Mouse (Mus musculus) CD4-positive, CD25-positive, alpha-beta regulatory T cell, adult 4 months (primary cell): ENCODE data around the gene Lipf. TPM values are rescaled to one million over a fixed set of nuclear protein-coding genes. Genes with fewer than 3 reads are reported as not detected.

Source experiments
- ATAC-seq: one replicate; pipeline ENCODE4 v1.8.0; 2017
- polyA plus RNA-seq, 2 experiments: library from polyadenylated mRNA; unstranded; fragments of 100-300 nt; shearing (Covaris generic); gene quantifications; one replicate each; pipeline ENCODE4 v1.2.1; 2017

Lipf gene
- not detected for polyA plus RNA-seq

DNA sequence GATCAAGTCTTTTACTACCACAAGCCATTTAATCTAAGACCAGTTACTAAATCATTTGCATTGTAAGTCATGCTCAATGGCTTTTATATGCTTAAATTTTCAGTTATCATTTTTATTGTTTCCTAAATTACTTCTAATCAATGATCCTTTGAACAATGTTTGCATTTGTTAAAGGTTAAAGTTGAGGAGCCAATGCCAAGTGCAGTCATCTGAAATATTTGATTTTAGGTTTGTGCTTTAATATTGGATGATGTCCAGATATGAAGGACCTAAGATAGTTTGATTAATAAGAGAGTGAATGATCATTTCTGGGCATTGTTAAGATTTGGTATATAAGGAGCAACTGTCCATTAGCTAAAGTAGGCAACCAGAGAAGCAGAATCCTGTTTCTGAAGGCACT, at the start of gene Lipf:
TSS of gene Lipf (plus strand) at position 301 of the 400 bp plus-strand sequence.
- no peak for ATAC-seq

DNA sequence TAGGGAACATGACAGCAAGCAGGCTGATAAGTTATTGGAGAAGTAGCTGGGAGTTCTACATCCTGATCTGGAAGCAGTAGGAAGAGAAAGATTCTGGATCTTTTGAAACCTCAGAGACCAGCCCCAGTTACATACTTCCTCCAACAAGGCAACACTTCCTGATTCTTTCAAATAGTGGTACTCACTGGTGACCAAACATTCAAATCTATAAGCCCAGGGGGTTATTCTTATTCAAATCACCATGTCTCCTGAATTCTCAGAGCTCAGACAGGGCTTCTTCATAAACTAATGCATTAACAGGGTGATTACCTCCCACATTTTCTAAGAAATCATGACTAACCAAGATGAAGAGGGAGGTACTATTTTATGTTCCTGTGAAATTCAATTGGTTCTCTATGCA, 36.9 kb upstream of the Lipf start:
- no peak for ATAC-seq

DNA sequence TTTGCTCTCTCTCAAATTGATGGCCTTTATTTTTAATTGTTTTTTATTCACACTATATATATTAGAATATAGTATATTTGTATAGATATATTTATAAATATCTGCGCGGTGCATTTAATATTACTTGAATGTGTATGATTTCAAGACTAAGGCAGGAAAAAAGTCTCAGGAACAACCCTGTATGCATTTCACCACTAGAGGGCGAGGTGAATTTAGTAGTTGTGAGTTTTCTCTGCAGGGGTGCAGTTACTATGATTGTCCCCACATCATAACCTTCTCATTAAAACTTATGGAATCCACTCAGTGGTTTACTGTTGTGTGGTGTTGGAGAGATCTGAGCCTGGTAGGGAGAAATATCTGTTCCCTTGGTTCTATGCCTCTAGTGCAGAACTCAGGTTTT, 18.0 kb downstream of the Lipf start:
- ATAC-seq, result no peak

DNA sequence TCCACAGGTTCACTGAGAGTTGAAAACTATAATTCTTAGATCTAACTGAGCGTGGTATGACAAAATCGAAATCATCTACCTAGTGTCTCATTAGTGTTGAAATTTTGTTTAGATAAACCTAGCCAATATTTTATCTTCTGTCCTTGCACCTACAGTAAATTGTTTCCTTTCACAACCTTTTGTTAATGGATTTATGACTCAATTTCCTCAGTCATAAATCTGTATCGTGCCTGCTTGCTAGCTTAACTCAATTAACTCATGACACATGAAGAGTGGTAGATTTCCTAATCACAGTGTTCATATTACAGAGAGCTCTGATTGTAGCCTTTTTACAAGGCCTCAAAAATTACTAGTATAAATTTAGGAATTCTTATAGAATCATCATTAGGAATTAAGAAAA, 22.1 kb downstream of the Lipf start:
- no peak for ATAC-seq

DNA sequence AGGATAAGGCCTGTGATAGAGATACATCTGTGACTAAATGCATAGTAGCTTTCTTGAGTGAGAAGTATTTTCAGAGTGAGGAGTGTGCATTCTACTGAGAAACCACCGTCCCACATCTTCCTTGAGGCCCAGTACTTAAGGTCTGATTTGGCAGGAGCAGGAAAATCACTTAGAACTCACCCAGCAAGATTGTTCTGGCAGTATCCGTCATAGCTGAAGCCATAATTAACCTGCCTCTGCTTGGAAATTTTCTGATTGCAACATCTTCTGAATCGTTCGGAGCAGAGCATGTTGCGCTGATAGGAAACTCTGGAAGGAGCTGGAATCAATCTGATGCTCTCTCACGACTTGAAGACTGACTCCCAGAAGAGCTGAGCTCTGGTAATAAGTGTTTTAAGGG, 47.0 kb downstream of the Lipf start, which contains the start of gene Lipk:
TSS of gene Lipk (plus strand) at position 289 of the 400 bp plus-strand sequence.
- no peak for ATAC-seq

DNA sequence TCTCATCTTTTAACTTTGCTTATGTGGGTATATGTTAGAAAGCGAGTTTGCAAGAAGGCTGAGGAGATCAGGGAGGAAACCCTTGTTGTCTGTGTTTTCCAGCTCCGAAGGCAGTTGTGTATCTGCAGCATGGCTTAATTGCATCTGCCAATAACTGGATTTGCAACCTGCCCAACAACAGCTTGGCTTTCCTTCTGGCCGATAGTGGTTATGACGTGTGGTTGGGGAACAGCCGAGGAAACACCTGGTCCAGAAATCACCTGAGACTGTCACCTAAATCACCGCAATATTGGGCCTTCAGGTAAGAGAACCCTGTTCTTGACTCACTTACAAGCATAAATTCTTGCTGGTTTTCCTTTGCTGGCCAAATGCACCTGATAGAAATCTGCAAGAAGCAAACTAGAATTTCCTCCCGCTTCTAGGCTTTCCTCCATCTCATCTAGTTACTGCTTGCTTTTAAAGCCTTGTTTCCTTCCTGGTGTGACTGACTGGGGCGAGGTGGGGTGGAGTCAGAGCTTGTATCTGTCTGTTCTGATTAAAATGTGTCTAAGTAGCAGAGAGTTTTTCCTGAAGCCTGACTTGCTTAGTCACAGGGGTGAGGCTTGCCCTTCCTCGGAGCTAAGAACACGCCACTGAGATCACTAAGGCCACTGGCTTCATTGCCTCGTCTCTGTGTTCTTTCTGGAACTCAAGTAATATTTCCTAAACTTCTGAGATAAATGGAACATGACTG, 60.6 kb downstream of the Lipf start:
- ATAC-seq, result no peak

DNA sequence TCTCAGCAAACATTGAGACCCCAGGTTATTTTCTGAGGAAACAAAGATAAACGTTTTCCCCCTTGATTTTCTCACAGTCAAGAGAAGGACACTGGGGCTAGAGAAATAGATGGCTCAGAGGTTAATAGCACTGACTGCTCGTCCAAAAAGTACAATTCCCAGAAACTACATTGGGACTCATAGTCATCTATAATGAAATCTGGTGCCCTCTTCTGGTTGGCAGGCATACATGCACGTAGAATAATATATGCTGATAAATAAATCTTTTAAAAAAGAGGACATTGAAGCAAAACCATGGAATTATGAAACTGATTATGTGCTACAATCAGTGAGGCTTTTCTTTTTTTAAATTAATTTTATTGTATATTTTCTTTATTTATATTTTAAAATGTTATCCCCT, 61.8 kb downstream of the Lipf start:
- ATAC-seq, result no peak

Other genes starting within 250 kb of the Lipf start
- not detected for gene Lipo2, start 209.8 kb upstream of the Lipf start, polyA plus RNA-seq
- gene Lipo3, start 199.2 kb upstream of the Lipf start, polyA plus RNA-seq, result 1 to 10 TPM; 7.0 to 9.4 TPM
- not detected for gene Lipo1, start 173.7 kb upstream of the Lipf start, polyA plus RNA-seq
- not detected for gene Lipk, start 47.1 kb downstream of the Lipf start, polyA plus RNA-seq
- not detected for gene Lipn, start 106.2 kb downstream of the Lipf start, polyA plus RNA-seq
- under 1 TPM in 1 of 2 experiments, not detected in 1; 0.24 TPM for gene Lipm, start 139.7 kb downstream of the Lipf start, polyA plus RNA-seq
- not detected for gene Ankrd22, start 204.9 kb downstream of the Lipf start, polyA plus RNA-seq
- 100 to 1,000 TPM in 1 of 2 experiments, 10 to 100 TPM in 1; 87.6 to 100 TPM for gene Stambpl1, start 231.0 kb downstream of the Lipf start, polyA plus RNA-seq